Mouse (Mus musculus) layer of hippocampus, postnatal 25 days (tissue): ENCODE results near the gene Csn1s2b. TPM values are rescaled to one million over a fixed set of nuclear protein-coding genes. Genes with fewer than 3 reads are reported as not detected.
"Not testable (repeated sequence)": the region's sequence is repeated elsewhere in the genome, so short reads cannot be mapped to it uniquely, and the experiment has no call there.

Experiments used
- DNase-seq, 2 experiments: peaks; one replicate each; pipeline ENCODE4 v3.0.0; 2022; ENCODE audit warnings: mixed read lengths in 2 of 2, low spot score in 1 of 2; ENCODE audit errors: extremely low spot score in 1 of 2
- total RNA-seq, 2 experiments: library from RNA; stranded (reverse); gene quantifications; 2 replicates each; pipeline ENCODE4 v1.2.3; 2021

Gene Csn1s2b
- not detected for total RNA-seq

GRCm38 (mm10) chr5:87807782-87808181 lies at the start of gene Csn1s2b:
Gene Csn1s2b (plus strand): TSS chr5:87808082.
- no peak for DNase-seq

- DNase-seq = no peak
These were observed 43.3 kb upstream of the Csn1s2b start for GRCm38 (mm10) chr5:87764546-87764945.

- DNase-seq = not testable (repeated sequence)
These were observed 35.7 kb upstream of the Csn1s2b start for GRCm38 (mm10) chr5:87772151-87772550.

GRCm38 (mm10) chr5:87774267-87774666 lies 33.6 kb upstream of the Csn1s2b start, which contains the start of gene Csn1s2a:
Gene Csn1s2a (plus strand): TSS chr5:87774567.
- no peak for DNase-seq

GRCm38 (mm10) chr5:87782731-87783130 lies 25.2 kb upstream of the Csn1s2b start:
- DNase-seq = peak in 1 of 2 experiments; percentile 3

- no peak for DNase-seq
These were observed 1.4 kb downstream of the Csn1s2b start for GRCm38 (mm10) chr5:87809253-87809652.

GRCm38 (mm10) chr5:87825386-87825785 lies 17.5 kb downstream of the Csn1s2b start, which contains the start of gene Prr27:
Gene Prr27 (plus strand): TSS chr5:87825686.
- no peak for DNase-seq

- no peak for DNase-seq
These were observed 47.3 kb downstream of the Csn1s2b start for GRCm38 (mm10) chr5:87855136-87855716.

GRCm38 (mm10) chr5:87870084-87870483 lies 62.2 kb downstream of the Csn1s2b start:
- DNase-seq = no peak

- DNase-seq = no peak
These were observed 63.5 kb downstream of the Csn1s2b start for GRCm38 (mm10) chr5:87871423-87871822.

Other genes with a start within 250 kb of the Csn1s2b start
- not detected for gene Sult1d1, start 239.1 kb upstream of the Csn1s2b start, total RNA-seq
- not detected for gene Sult1e1, start 216.5 kb upstream of the Csn1s2b start, total RNA-seq
- not detected for gene Csn1s1, start 141.9 kb upstream of the Csn1s2b start, total RNA-seq
- not detected for gene Csn2, start 108.5 kb upstream of the Csn1s2b start, total RNA-seq
- not detected for gene Csn1s2a, start 33.5 kb upstream of the Csn1s2b start, total RNA-seq
- gene Prr27, start 17.6 kb downstream of the Csn1s2b start, total RNA-seq = not detected
- gene Odam, start 76.9 kb downstream of the Csn1s2b start, total RNA-seq = not detected
- not detected for gene Csn3, start 117.5 kb downstream of the Csn1s2b start, total RNA-seq
- not detected for gene 2310003L06Rik, start 161.4 kb downstream of the Csn1s2b start, total RNA-seq
- not detected for gene Gm28434, start 161.4 kb downstream of the Csn1s2b start, total RNA-seq
- not detected for gene Cabs1, start 171.4 kb downstream of the Csn1s2b start, total RNA-seq
- not detected for gene Smr3a, start 194.5 kb downstream of the Csn1s2b start, total RNA-seq